Mouse (Mus musculus) frontal cortex, postnatal 36 days (tissue): ENCODE measurements around the gene Tpi1.

Source experiments
- DNase-seq, 2 experiments: peaks; one replicate each; pipeline ENCODE4 v3.0.0; 2022; ENCODE audit warnings: low spot score in 2 of 2

Tpi1 gene

GRCm38 (mm10) chr6:124779222-124779983 is 34.7 kb downstream of the Tpi1 start, which contains the start of gene Lrrc23:
TSS of gene Lrrc23 (minus strand) at chr6:124779727.
- DNase-seq: peak in 1 of 2 experiments; percentile 34

DNA sequence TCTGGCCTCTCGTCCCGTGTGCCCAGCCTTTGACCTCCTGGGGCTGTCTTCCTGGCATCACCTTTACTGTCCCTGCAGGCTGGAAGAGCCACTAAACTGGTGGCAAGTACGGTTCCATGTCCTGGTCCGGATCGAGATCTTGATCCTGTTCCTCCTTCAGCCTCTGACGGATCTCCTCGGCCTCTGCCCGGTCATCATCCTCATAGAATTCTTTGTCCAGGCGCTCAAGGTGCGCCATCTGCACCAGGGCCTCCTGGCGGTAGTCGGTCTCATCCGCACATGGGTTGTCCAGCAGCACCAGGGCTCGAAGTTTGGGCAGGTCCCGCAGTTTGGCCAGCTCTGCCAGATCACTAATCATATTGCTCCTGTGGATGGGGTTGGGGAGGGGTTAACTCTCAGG is 43.6 kb downstream of the Tpi1 start:
- DNase-seq: no peak

DNA sequence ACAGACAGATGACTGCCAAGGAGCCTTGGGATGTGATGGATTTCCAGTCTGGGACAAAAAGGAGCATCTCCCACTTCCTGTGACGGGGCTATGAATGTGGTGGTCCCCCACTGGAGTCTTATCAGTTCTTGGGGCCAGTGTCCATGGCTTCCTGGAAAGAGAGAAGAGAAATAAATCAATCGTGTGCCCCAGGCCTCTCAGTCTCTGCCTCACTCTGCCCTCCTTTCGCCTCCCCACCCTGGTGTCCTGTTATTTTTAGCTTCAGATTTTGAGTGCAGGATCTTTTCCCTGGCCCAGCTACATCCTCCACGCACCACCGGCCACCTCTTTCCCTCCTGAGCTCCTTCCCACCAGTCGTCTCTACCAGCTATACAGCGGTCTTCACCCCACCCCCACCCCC is 44.1 kb downstream of the Tpi1 start:
- no peak for DNase-seq

GRCm38 (mm10) chr6:124769101-124769765 is 44.9 kb downstream of the Tpi1 start, which contains the start of gene Eno2:
TSS of gene Eno2 (minus strand) at chr6:124769673.
- peak; percentile 71 for DNase-seq

DNA sequence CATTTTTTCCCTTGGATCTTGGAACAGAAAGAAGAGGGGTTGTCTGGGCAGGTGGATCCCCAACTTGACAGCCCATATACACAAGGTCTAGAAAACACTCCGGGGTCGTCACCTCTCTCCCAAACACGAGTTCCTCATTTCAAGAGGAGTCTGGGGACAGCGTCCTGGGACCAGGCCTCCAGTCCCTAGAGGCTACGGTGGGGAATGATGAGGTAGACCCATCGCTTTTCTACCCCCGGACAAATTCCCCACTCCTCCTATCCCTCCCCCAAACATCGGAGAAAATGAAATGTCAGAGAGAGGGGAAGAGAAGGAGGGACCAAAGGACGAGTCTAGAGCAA is 45.4 kb downstream of the Tpi1 start:
- no peak for DNase-seq

GRCm38 (mm10) chr6:124767920-124768703 is 46.0 kb downstream of the Tpi1 start:
- DNase-seq: peak; percentile 57 to 60

GRCm38 (mm10) chr6:124767536-124767919 is 46.6 kb downstream of the Tpi1 start:
- DNase-seq: no peak

GRCm38 (mm10) chr6:124765951-124766350 is 48.1 kb downstream of the Tpi1 start:
- no peak for DNase-seq
